Mouse (Mus musculus) yolk sac, embryonic 10.5 days (tissue): Measurements from ENCODE around the gene Cenpn.

Source experiments
- DNase-seq: peaks from one replicate; pipeline ENCODE4 v3.0.0-alpha.2; 2017; ENCODE audit warnings: low spot score

Cenpn gene

GRCm38 (mm10) chr8:116921337-116922059 is at the start of gene Cenpn, which contains the start of gene Cmc2:
Gene Cenpn (plus strand): TSS chr8:116921730.
Gene Cmc2 (minus strand): TSS chr8:116921455.
- peak; percentile 97 for DNase-seq

- DNase-seq, result no peak
Measured at GRCm38 (mm10) chr8:116872761-116873342, 48.7 kb upstream of the Cenpn start.

- no peak for DNase-seq
Measured at GRCm38 (mm10) chr8:116873586-116873985, 47.9 kb upstream of the Cenpn start.

- no peak for DNase-seq
Measured at GRCm38 (mm10) chr8:116873986-116874385, 47.5 kb upstream of the Cenpn start.

GRCm38 (mm10) chr8:116875798-116876450 is 45.6 kb upstream of the Cenpn start:
- no peak for DNase-seq

- DNase-seq, result no peak
Measured at GRCm38 (mm10) chr8:116881396-116881795, 40.1 kb upstream of the Cenpn start.

GRCm38 (mm10) chr8:116887813-116888212 is 33.7 kb upstream of the Cenpn start:
- DNase-seq, result no peak

GRCm38 (mm10) chr8:116891446-116891845 is 30.1 kb upstream of the Cenpn start:
- DNase-seq, result no peak

- no peak for DNase-seq
Measured at GRCm38 (mm10) chr8:116892130-116892529, 29.4 kb upstream of the Cenpn start.

GRCm38 (mm10) chr8:116892636-116893035 is 28.9 kb upstream of the Cenpn start:
- DNase-seq, result no peak

- no peak for DNase-seq
Measured at GRCm38 (mm10) chr8:116893938-116894337, 27.6 kb upstream of the Cenpn start.

GRCm38 (mm10) chr8:116895521-116895920 is 26.0 kb upstream of the Cenpn start:
- DNase-seq, result no peak

- no peak for DNase-seq
Measured at GRCm38 (mm10) chr8:116904736-116905135, 16.8 kb upstream of the Cenpn start.

- no peak for DNase-seq
Measured at GRCm38 (mm10) chr8:116905252-116905651, 16.3 kb upstream of the Cenpn start.

GRCm38 (mm10) chr8:116905836-116906235 is 15.7 kb upstream of the Cenpn start:
- DNase-seq, result no peak

- no peak for DNase-seq
Measured at GRCm38 (mm10) chr8:116921005-116921336, 559 bp upstream of the Cenpn start.

- DNase-seq, result no peak
Measured at GRCm38 (mm10) chr8:116922060-116922757, 679 bp downstream of the Cenpn start.

- no peak for DNase-seq
Measured at GRCm38 (mm10) chr8:116923526-116923925, 2.0 kb downstream of the Cenpn start.

- DNase-seq, result no peak
Measured at GRCm38 (mm10) chr8:116927880-116928279, 6.3 kb downstream of the Cenpn start.

GRCm38 (mm10) chr8:116928588-116928987 is 7.1 kb downstream of the Cenpn start:
- no peak for DNase-seq

- DNase-seq, result no peak
Measured at GRCm38 (mm10) chr8:116934976-116935375, 13.4 kb downstream of the Cenpn start.

GRCm38 (mm10) chr8:116935506-116935905 is 14.0 kb downstream of the Cenpn start:
- DNase-seq, result no peak
